Mouse (Mus musculus) embryonic stem cell, embryonic (primary cell): Measurements from ENCODE around the gene Cpeb1.

Source experiments
- CTCF ChIA-PET, 4 experiments: fragments of 300-600 bp in 2 of 4; fragments of 350-600 bp in 2 of 4; sonication (Branson Sonifier 250); formaldehyde crosslinking; loops; one replicate each; lab custom pipeline; 2022; ENCODE audit warnings: inconsistent platforms in 2 of 4; lab: Charles Lee
- POLR2A ChIA-PET, 4 experiments: fragments of 300-600 bp in 2 of 4; fragments of 350-600 bp in 2 of 4; sonication (Branson Sonifier 250); formaldehyde crosslinking; loops; one replicate each; lab custom pipeline; 2022; ENCODE audit warnings: antibody characterized with exemption in 4 of 4, inconsistent platforms in 1 of 4; lab: Charles Lee

Gene Cpeb1

GRCm38 (mm10) chr7:81455155-81455651, at the start of gene Cpeb1:
Gene Cpeb1, minus strand, starts transcription at chr7:81455465.
- ChIA-PET CTCF (interaction anchor here (0.5 to 1.8 kb wide), 13 partner anchors 32 to 823 kb away, joined by 3 to 18 read pairs (median 3); partner anchors contain the start of gene Whamm (in 2 of the 4)), POLR2A (interaction anchor here in 3 of 4 experiments (0.7 to 3.0 kb wide), 18 partner anchors 17 to 412 kb away, joined by 3 to 33 read pairs (median 4); partner anchors contain the start of genes Ramac (in 2 of the 3), Rps17 (in 1 of the 3) and Whamm (in 1 of the 3))

- CTCF ChIA-PET, result interaction anchor here in 1 of 4 experiments (0.8 kb wide), 1 partner anchor 10 kb away, joined by 3 read pairs; no protein-coding TSS in a partner anchor
These were observed 45.8 kb upstream of the Cpeb1 start for GRCm38 (mm10) chr7:81501050-81501449.

GRCm38 (mm10) chr7:81498181-81498580, 42.9 kb upstream of the Cpeb1 start, which contains the start of gene BC048679:
Gene BC048679, minus strand, starts transcription at chr7:81498281.
- ChIA-PET POLR2A (interaction anchor here in 2 of 4 experiments (0.6 to 1.4 kb wide), 4 partner anchors 9 to 17 kb away, joined by 3 to 6 read pairs (median 5); no protein-coding TSS in a partner anchor), CTCF (interaction anchor here in 1 of 4 experiments (0.6 kb wide), 1 partner anchor 370 kb away, joined by 7 read pairs; no protein-coding TSS in a partner anchor)

More at GRCm38 (mm10) chr7:81501050-81501449, 45.8 kb upstream of the Cpeb1 start:
- POLR2A ChIA-PET, result interaction anchor here in 2 of 4 experiments (0.7 to 1.4 kb wide), 5 partner anchors 8 to 44 kb away, joined by 3 to 6 read pairs (median 3); no protein-coding TSS in a partner anchor

- ChIA-PET POLR2A (interaction anchor here in 2 of 4 experiments (0.5 to 2.5 kb wide), 9 partner anchors 12 to 619 kb away, joined by 3 to 6 read pairs (median 5); partner anchors contain the start of gene Rps17 (in 1 of the 2)), CTCF (no interaction called here)
These were observed 41.9 kb upstream of the Cpeb1 start for GRCm38 (mm10) chr7:81497171-81497570.

- ChIA-PET CTCF (interaction anchor here in 3 of 4 experiments (0.5 to 1.8 kb wide), 8 partner anchors 9 to 1031 kb away, joined by 3 to 7 read pairs (median 3); no protein-coding TSS in a partner anchor), POLR2A (interaction anchor here (0.6 to 2.6 kb wide), 29 partner anchors 8 to 574 kb away, joined by 3 to 34 read pairs (median 3); partner anchors contain the start of genes Rps17 (in 3 of the 4), Cpeb1 (in 1 of the 4) and Whamm (in 1 of the 4))
These were observed 38.2 kb upstream of the Cpeb1 start, which contains the start of gene Ap3b2 for GRCm38 (mm10) chr7:81493331-81494021. Gene Ap3b2, minus strand, starts transcription at chr7:81493925.

GRCm38 (mm10) chr7:81492628-81493027, 37.4 kb upstream of the Cpeb1 start:
- ChIA-PET POLR2A (interaction anchor here (0.6 to 2.6 kb wide), 27 partner anchors 9 to 575 kb away, joined by 3 to 34 read pairs (median 4); partner anchors contain the start of genes Rps17 (in 3 of the 4), Cpeb1 (in 1 of the 4) and Whamm (in 1 of the 4)), CTCF (interaction anchor here in 1 of 4 experiments (1.0 to 1.8 kb wide), 5 partner anchors 10 to 151 kb away, joined by 3 to 7 read pairs (median 3); no protein-coding TSS in a partner anchor)

- ChIA-PET CTCF (interaction anchor here in 1 of 4 experiments (1.2 kb wide), 1 partner anchor 9 kb away, joined by 3 read pairs; no protein-coding TSS in a partner anchor), POLR2A (interaction anchor here in 3 of 4 experiments (0.5 to 2.1 kb wide), 7 partner anchors 9 to 273 kb away, joined by 3 to 19 read pairs (median 6); partner anchors contain the start of gene Ramac (in 1 of the 3))
These were observed 34.4 kb upstream of the Cpeb1 start for GRCm38 (mm10) chr7:81489649-81490048.

- POLR2A ChIA-PET, result interaction anchor here (0.7 to 4.5 kb wide), 72 partner anchors 9 to 781 kb away, joined by 3 to 34 read pairs (median 4); partner anchors contain the start of genes Ap3b2 (in 4 of the 4), Whamm (in 3 of the 4), Cpeb1 (in 2 of the 4) and Rps17 (in 2 of the 4)
- CTCF ChIA-PET, result interaction anchor here in 2 of 4 experiments (1.0 to 2.0 kb wide), 6 partner anchors 8 to 141 kb away, joined by 3 to 5 read pairs (median 3); no protein-coding TSS in a partner anchor
These were observed 25.5 kb upstream of the Cpeb1 start for GRCm38 (mm10) chr7:81480800-81481199.

GRCm38 (mm10) chr7:81479531-81480090, 24.3 kb upstream of the Cpeb1 start:
- CTCF ChIA-PET, result interaction anchor here in 2 of 4 experiments (0.7 to 2.0 kb wide), 4 partner anchors 13 to 140 kb away, joined by 3 to 5 read pairs (median 3); no protein-coding TSS in a partner anchor
- POLR2A ChIA-PET, result interaction anchor here in 3 of 4 experiments (0.6 to 4.5 kb wide), 29 partner anchors 8 to 533 kb away, joined by 3 to 34 read pairs (median 7); partner anchors contain the start of genes Whamm (in 3 of the 3), Cpeb1 (in 2 of the 3), Ap3b2 (in 1 of the 3) and BC048679 (in 1 of the 3)

- POLR2A ChIA-PET, result interaction anchor here in 3 of 4 experiments (1.0 to 4.5 kb wide), 16 partner anchors 8 to 136 kb away, joined by 3 to 33 read pairs (median 5); partner anchors contain the start of genes Rps17 (in 2 of the 3), Whamm (in 2 of the 3), Ap3b2 (in 1 of the 3) and Cpeb1 (in 1 of the 3)
- CTCF ChIA-PET, result interaction anchor here in 3 of 4 experiments (0.7 to 2.0 kb wide), 7 partner anchors 15 to 93 kb away, joined by 3 to 7 read pairs (median 3); partner anchors contain the start of genes Ap3b2 (in 1 of the 3) and Whamm (in 1 of the 3)
These were observed 23.0 kb upstream of the Cpeb1 start for GRCm38 (mm10) chr7:81478261-81478660.

GRCm38 (mm10) chr7:81476833-81477232, 21.6 kb upstream of the Cpeb1 start:
- CTCF ChIA-PET, result interaction anchor here in 2 of 4 experiments (0.6 to 2.0 kb wide), 5 partner anchors 17 to 1001 kb away, joined by 3 to 11 read pairs (median 6); partner anchors contain the start of gene Ap3b2 (in 1 of the 2)

GRCm38 (mm10) chr7:81475221-81475620, 20.0 kb upstream of the Cpeb1 start:
- POLR2A ChIA-PET, result no interaction called here
- CTCF ChIA-PET, result interaction anchor here in 1 of 4 experiments (0.6 kb wide), 1 partner anchor 151 kb away, joined by 4 read pairs; no protein-coding TSS in a partner anchor

More at GRCm38 (mm10) chr7:81476833-81477232, 21.6 kb upstream of the Cpeb1 start:
- POLR2A ChIA-PET, result interaction anchor here in 2 of 4 experiments (0.6 to 3.7 kb wide), 17 partner anchors 13 to 645 kb away, joined by 3 to 16 read pairs (median 6); partner anchors contain the start of genes Rps17 (in 2 of the 2), Whamm (in 2 of the 2), Ap3b2 (in 1 of the 2) and Ramac (in 1 of the 2)

- POLR2A ChIA-PET, result no interaction called here
- CTCF ChIA-PET, result interaction anchor here in 1 of 4 experiments (0.6 kb wide), 1 partner anchor 50 kb away, joined by 3 read pairs; no protein-coding TSS in a partner anchor
These were observed 9.7 kb upstream of the Cpeb1 start for GRCm38 (mm10) chr7:81464906-81465450.

- ChIA-PET CTCF (no interaction called here), POLR2A (interaction anchor here in 1 of 4 experiments (0.8 kb wide), 1 partner anchor 51 kb away, joined by 3 read pairs; no protein-coding TSS in a partner anchor)
These were observed 8.9 kb upstream of the Cpeb1 start for GRCm38 (mm10) chr7:81464116-81464515.

- POLR2A ChIA-PET, result no interaction called here
These were observed 7.5 kb upstream of the Cpeb1 start for GRCm38 (mm10) chr7:81462815-81463214.

More at GRCm38 (mm10) chr7:81462815-81463214, 7.5 kb upstream of the Cpeb1 start:
- CTCF ChIA-PET, result no interaction called here
